Mouse (Mus musculus): ENCODE measurements around the gene Il2rg. TPM values are rescaled to one million over a fixed set of nuclear protein-coding genes. Genes with fewer than 3 reads are reported as not detected.
A peak's percentile ranks its signal among the peaks of the same experiment; 100 is the strongest.

The Il2rg gene
- total RNA-seq, 2 experiments from 2014 or later = 4.0 to 4.9 TPM

GRCm38 (mm10) chrX:101263892-101264291, 4.2 kb downstream of the Il2rg start, which contains the start of gene Gm614:
Gm614 (minus strand) TSS chrX:101263992.
- no peak for DNase-seq
- intact Hi-C loops (cut with DNase I) = no loop called here

GRCm38 (mm10) chrX:101260441-101261325, 7.4 kb downstream of the Il2rg start:
- intact Hi-C loops (cut with DNase I) = no loop called here
- DNase-seq = peak; percentile 49

DNA sequence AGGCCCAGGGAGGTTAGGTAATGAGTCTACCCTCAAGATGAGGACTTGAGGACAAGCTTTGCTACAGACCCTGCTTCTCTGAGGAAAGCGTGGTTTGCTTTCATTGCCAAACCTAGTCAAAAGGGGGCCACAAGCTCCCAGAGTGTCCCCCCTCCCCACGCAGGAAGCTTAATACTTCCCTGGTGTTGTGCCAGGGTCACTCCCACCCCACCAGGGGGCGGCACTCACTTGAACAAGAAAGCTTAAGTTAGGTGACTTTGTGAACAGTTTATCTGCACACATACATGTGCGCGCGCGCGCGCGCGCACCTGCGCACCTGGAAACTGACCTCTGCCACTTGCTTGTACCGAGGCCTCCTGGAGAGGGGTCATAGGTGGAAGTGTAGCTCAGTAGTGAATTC, 11.5 kb downstream of the Il2rg start:
- intact Hi-C loops (cut with DNase I) = no loop called here
- no peak for DNase-seq

GRCm38 (mm10) chrX:101254740-101255139, 13.3 kb downstream of the Il2rg start:
- peak; percentile 3 for DNase-seq
- intact Hi-C loops (cut with DNase I) = no loop called here

GRCm38 (mm10) chrX:101253952-101254729, 13.9 kb downstream of the Il2rg start, which contains the start of gene Foxo4:
Foxo4 (plus strand) TSS chrX:101254528.
- peak; percentile 89 for DNase-seq
- intact Hi-C loops (cut with DNase I) = no loop called here

DNA sequence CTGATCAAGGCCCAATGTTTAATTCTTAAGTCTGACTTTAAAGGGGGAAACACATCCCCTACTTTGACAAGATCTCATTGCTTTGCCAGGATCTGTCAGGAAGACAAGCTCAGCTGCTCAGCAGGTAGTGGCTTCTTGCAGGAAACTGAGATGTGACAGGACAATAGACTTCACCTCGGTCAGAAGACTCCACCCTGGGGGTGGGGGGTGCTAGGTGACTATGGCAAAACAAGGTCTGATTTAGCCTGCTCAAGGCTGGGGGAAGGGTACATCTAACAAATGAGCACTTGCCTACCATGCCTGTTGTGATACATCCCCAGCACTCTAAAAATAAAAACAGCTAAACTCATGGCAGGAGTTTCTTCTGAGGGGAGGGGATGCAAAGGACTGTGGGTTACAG, 23.0 kb downstream of the Il2rg start:
- DNase-seq = no peak
- intact Hi-C loops (cut with DNase I) = no loop called here

DNA sequence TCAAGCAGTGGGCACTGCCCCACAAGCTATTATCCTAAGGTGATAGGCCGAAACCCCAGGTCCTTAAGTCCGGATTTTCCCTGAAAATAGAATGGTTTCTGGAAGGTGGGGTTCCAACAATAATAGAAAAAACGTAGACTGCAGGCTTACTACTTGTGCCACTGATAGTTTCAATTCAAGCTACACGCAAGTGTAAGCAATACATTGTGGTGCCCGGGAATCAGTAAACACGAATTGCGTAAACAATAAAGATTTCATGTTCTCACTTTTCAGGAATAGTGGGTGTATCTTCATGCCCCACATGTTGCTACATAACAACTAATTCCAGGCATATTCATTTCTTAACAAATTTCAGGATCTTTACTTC, 45.3 kb downstream of the Il2rg start:
- intact Hi-C loops (cut with DNase I) = no loop called here
- DNase-seq = no peak

- peak; percentile 86 for DNase-seq
- intact Hi-C loops (cut with DNase I) = no loop called here
Measured at GRCm38 (mm10) chrX:101221834-101222795, 45.9 kb downstream of the Il2rg start, which contains the start of gene Snx12. Snx12 (minus strand) TSS chrX:101222563.

Other genes with a start within 250 kb of the Il2rg start
- gene Tex11, start 208.6 kb downstream of the Il2rg start, total RNA-seq (2021) = under 1 TPM in 1 of 2 experiments, not detected in 1; 0.18 TPM
- 10 to 100 TPM in 1 of 2 experiments, 1 to 10 TPM in 1; 7.6 to 13.2 TPM for gene Slc7a3, start 182.2 kb downstream of the Il2rg start, total RNA-seq (2021)
- gene Snx12, start 45.7 kb downstream of the Il2rg start, total RNA-seq (2021) = 10 to 100 TPM; 83.2 to 83.8 TPM
- 1 to 10 TPM; 7.7 to 9.5 TPM for gene Foxo4, start 13.7 kb downstream of the Il2rg start, total RNA-seq (2021)
- not detected for gene Gm614, start 4.3 kb downstream of the Il2rg start, total RNA-seq (2021)
- gene Gm20489, start 768 bp upstream of the Il2rg start, total RNA-seq (2021) = not detected
- 10 to 100 TPM; 41.6 to 42.8 TPM for gene Med12, start 5.8 kb upstream of the Il2rg start, total RNA-seq (2021)
- gene Nlgn3, start 30.9 kb upstream of the Il2rg start, total RNA-seq (2021) = 100 to 1,000 TPM; 166 to 183 TPM
- 1 to 10 TPM; 2.2 to 2.7 TPM for gene Gjb1, start 108.1 kb upstream of the Il2rg start, total RNA-seq (2021)
- gene Zmym3, start 152.6 kb upstream of the Il2rg start, total RNA-seq (2021) = 100 to 1,000 TPM; 195 to 217 TPM
- gene Nono, start 161.1 kb upstream of the Il2rg start, total RNA-seq (2021) = 100 to 1,000 TPM; 236 to 271 TPM
- 1 to 10 TPM; 4.0 to 4.6 TPM for gene Itgb1bp2, start 180.8 kb upstream of the Il2rg start, total RNA-seq (2021)